Mouse (Mus musculus): ENCODE results near the gene Igsf6.

Gene Igsf6

GRCm38 (mm10) chr7:121074281-121074680 is at the start of gene Igsf6:
Gene Igsf6, minus strand, starts transcription at chr7:121074572.
- no peak for DNase-seq

- DNase-seq, result peak; percentile 90
Measured at GRCm38 (mm10) chr7:121120143-121120818, 45.9 kb upstream of the Igsf6 start.

GRCm38 (mm10) chr7:121111762-121112161 is 37.4 kb upstream of the Igsf6 start:
- no peak for DNase-seq

- DNase-seq, result no peak
Measured at GRCm38 (mm10) chr7:121111321-121111720, 36.9 kb upstream of the Igsf6 start.

GRCm38 (mm10) chr7:121107851-121108250 is 33.5 kb upstream of the Igsf6 start:
- no peak for DNase-seq

- DNase-seq, result no peak
Measured at GRCm38 (mm10) chr7:121098614-121099389, 24.4 kb upstream of the Igsf6 start.

- DNase-seq, result no peak
Measured at GRCm38 (mm10) chr7:121093026-121093425, 18.7 kb upstream of the Igsf6 start.

- no peak for DNase-seq
Measured at GRCm38 (mm10) chr7:121090748-121091147, 16.4 kb upstream of the Igsf6 start.

- no peak for DNase-seq
Measured at GRCm38 (mm10) chr7:121088745-121089144, 14.4 kb upstream of the Igsf6 start.

- no peak for DNase-seq
Measured at GRCm38 (mm10) chr7:121085500-121085899, 11.1 kb upstream of the Igsf6 start.

- no peak for DNase-seq
Measured at GRCm38 (mm10) chr7:121084840-121085453, 10.6 kb upstream of the Igsf6 start.

- DNase-seq, result no peak
Measured at GRCm38 (mm10) chr7:121082949-121083513, 8.7 kb upstream of the Igsf6 start.

GRCm38 (mm10) chr7:121081816-121082215 is 7.4 kb upstream of the Igsf6 start:
- no peak for DNase-seq

- DNase-seq, result no peak
Measured at GRCm38 (mm10) chr7:121081350-121081749, 7.0 kb upstream of the Igsf6 start, which contains the start of gene Otoa. Gene Otoa, plus strand, starts transcription at chr7:121081650.

GRCm38 (mm10) chr7:121077829-121078228 is 3.5 kb upstream of the Igsf6 start:
- DNase-seq, result peak; percentile 58

- no peak for DNase-seq
Measured at GRCm38 (mm10) chr7:121077311-121077710, 2.9 kb upstream of the Igsf6 start.

- DNase-seq, result no peak
Measured at GRCm38 (mm10) chr7:121075416-121075815, 1.0 kb upstream of the Igsf6 start.

GRCm38 (mm10) chr7:121074801-121075400 is 529 bp upstream of the Igsf6 start:
- DNase-seq, result no peak

GRCm38 (mm10) chr7:121072506-121072905 is 1.9 kb downstream of the Igsf6 start:
- DNase-seq, result no peak

- DNase-seq, result no peak
Measured at GRCm38 (mm10) chr7:121071276-121071675, 3.1 kb downstream of the Igsf6 start.

- no peak for DNase-seq
Measured at GRCm38 (mm10) chr7:121064309-121064708, 10.1 kb downstream of the Igsf6 start.

- DNase-seq, result no peak
Measured at GRCm38 (mm10) chr7:121059477-121060218, 14.7 kb downstream of the Igsf6 start.

Measured in right cerebral cortex, postnatal 14 days (tissue).